Mouse (Mus musculus): ENCODE results near the gene Ch25h.

DNA sequence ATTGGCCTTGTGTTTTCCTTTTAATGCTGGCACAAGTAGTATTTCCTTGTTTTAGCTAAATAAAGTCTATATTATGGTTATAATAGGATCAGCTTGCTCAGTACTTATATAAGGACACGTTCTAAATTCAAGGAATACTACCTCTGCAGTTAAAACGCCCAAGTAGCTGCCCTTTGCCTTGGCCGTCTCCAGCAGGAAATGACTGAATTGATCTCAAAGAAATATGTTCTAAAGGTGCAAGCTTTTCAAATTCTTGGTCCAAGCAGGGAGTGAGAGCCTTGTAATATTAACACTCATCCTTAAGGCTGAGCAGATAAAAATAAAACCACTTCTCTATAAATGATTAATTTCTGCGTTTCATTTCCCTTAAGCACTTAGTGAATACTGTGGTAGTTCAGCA is 45.1 kb upstream of the Ch25h start:
- TF ChIP-seq CTCF (IDR thresholded peaks at IDR 0.05; ENCODE audit: low read depth) (no peak), EP300 (optimal IDR thresholded peaks at IDR 0.05) (no peak)
